Mouse (Mus musculus): Measurements from ENCODE around the gene Jph3.

- no peak for TF ChIP-seq POLR2A (IDR thresholded peaks at IDR 0.05; ENCODE audit: low read depth, low read length)
- no peak for TF ChIP-seq CTCF (conservative IDR thresholded peaks at IDR 0.05; ENCODE audit: insufficient read depth, insufficient read length, low read depth, low read length)
These were observed 99.8 kb downstream of the Jph3 start, which contains the start of gene Klhdc4 for GRCm38 (mm10) chr8:121829048-121829776.

All from kidney, adult 2 months (tissue).